Mouse (Mus musculus): ENCODE measurements around the gene Szt2.

DNA sequence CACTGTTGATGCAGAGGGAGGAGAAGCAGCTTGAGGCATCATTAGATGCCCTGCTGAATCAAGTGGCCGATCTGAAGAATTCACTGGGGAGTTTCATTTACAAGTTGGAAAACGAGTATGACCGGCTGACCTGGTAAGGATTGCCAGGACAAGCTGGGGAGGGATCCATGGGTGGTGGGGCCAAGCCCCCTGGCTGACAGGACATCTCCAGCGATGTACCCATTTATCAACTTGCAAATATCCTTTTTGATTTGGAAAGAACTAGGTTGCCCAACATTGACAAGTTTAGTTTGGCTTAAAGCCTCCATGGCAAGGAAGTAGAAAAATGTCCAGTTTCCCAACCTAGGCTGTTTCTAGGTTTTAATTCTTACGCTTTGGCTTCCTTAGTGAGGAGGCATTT lies 1.8 kb upstream of the Szt2 start:
- TF ChIP-seq POLR2A (IDR thresholded peaks at IDR 0.05; ENCODE audit: borderline replicate concordance, low read depth, low read length) (no peak), CTCF (IDR thresholded peaks at IDR 0.05; ENCODE audit: low read depth, low read length) (no peak)

All from bone marrow macrophage, adult 2 months (primary cell).